Mouse (Mus musculus) G1E (cell line): Measurements from ENCODE around the gene Cyp2d10.

Source experiments
- CTCF ChIP-seq: IDR thresholded peaks from 2 replicates; pipeline ENCODE4 v1.5.1; 2012; ENCODE audit warnings: low read depth, low read length, inconsistent platforms, mixed read lengths
- GATA1 ChIP-seq: IDR thresholded peaks from 2 replicates; pipeline ENCODE4 v1.6.1; 2012; ENCODE audit warnings: borderline replicate concordance, low read length, inconsistent platforms, mixed read lengths
- POLR2AphosphoS5 ChIP-seq: IDR thresholded peaks from 2 replicates; pipeline ENCODE4 v1.6.1; 2012; ENCODE audit warnings: low read depth, low read length, inconsistent platforms; ENCODE audit not compliant: insufficient replicate concordance
- TAL1 ChIP-seq: conservative IDR thresholded peaks from 2 replicates; pipeline ENCODE4 v1.6.1; 2012; ENCODE audit warnings: low read depth, low read length, inconsistent platforms, mixed read lengths

GRCm38 (mm10) chr15:82375855-82376254 is 31.1 kb downstream of the Cyp2d10 start:
- no peak for TF ChIP-seq CTCF
- no peak for TF ChIP-seq POLR2AphosphoS5
- no peak for TF ChIP-seq TAL1
- no peak for TF ChIP-seq GATA1
